Mouse (Mus musculus): ENCODE data around the gene Tk1.

DNA sequence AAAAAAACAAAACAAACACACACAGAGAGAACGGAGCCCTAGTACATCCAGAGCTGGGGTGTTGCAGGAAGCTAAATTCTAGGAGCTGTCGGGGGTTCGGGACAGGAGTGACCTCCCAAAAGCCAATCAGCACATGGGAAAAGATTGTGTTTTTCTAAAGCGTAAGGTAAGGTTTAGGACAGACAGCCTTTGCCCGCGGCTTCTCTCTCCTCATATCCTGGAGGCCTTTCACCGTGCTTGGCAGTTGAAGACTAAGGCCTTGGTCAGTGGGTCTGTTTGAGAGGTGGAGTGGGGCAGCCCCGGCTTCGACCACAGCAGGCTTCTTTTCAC lies 43.2 kb downstream of the Tk1 start:
- TF ChIP-seq TAL1 (IDR thresholded peaks at IDR 0.05; ENCODE audit: low read length), result no peak
- TF ChIP-seq GATA1 (IDR thresholded peaks at IDR 0.05; ENCODE audit: low read length), result no peak

Measured in erythroblast, embryonic 14.5 days (primary cell).